Mouse (Mus musculus): ENCODE results near the gene Rtraf. TPM values are rescaled to one million over a fixed set of nuclear protein-coding genes. Genes with fewer than 3 reads are reported as not detected.

The Rtraf gene
- polyA plus RNA-seq (2012; rRNA removed) = 4.3 and 4.4 TPM in 2 replicates

DNA sequence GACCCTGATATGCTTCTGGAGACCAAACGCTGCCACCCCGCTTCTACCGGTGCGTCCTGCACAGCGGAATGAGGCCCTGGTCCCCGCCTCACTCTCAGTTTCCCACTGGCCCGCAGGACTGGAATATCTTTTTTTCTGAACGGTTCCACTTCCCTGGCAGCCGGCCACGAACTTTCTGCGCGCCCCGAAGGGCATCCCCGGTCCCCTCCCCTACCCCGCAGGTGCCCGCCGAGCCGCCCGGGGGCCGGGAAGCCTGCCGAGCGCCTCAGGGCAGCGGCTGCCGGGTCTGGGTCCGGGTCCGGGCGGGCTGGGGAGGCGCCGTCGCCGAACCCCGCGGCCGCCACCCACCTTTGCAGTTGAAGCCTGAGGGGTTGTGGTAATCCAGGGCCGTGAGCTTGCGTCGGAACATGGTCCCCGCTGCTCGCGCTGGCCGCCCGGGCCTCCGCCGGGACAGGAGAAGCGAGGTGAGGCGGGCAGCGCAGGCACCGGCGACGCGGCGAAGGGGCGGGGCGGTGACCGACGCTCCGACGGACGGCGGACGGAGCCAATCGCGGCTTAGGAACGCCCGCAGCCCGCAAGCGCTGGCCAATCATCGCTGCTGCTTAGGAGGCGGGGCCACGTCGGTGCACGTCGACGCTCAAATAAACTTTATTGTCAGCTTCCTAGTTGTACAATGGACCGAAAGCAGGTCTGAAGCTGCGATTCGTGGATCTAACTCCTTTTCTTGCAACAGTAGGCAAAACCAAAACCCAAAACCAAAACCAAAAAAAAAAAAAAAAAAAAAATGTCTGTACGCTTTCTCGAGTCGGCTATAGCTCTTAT lies at the start of gene Rtraf:
TSS of gene Rtraf (minus strand) at position 504 of the 822 bp plus-strand sequence.

Other genes with a start within 250 kb of the Rtraf start
- 0.03 TPM in 1 of 2 replicates, not detected in the other for gene Gm2237, start 238.7 kb downstream of the Rtraf start, polyA plus RNA-seq (2012; rRNA removed)
- not detected in 2 replicates for gene Gm5458, start 221.2 kb downstream of the Rtraf start, polyA plus RNA-seq (2012; rRNA removed)
- 2.5 and 4.1 TPM in 2 replicates for gene Nid2, start 72.6 kb downstream of the Rtraf start, polyA plus RNA-seq (2012; rRNA removed)
- gene Gng2, start 153.8 kb upstream of the Rtraf start, polyA plus RNA-seq (2012; rRNA removed) = 1.0 and 1.2 TPM in 2 replicates

Measured in stomach, adult 2 months (tissue).